Mouse (Mus musculus): Measurements from ENCODE around the gene Cdk5rap3. TPM values are rescaled to one million over a fixed set of nuclear protein-coding genes. Genes with fewer than 3 reads are reported as not detected.
A peak's percentile ranks its signal among the peaks of the same experiment; 100 is the strongest.

Gene Cdk5rap3
- polyA plus RNA-seq, 1 experiment = 55.7 TPM

GRCm38 (mm10) chr11:96862534-96862933 lies 53.8 kb downstream of the Cdk5rap3 start:
- Histone ChIP-seq H3K4me3 (ENCODE audit: insufficient read depth, low read length) (no peak overlapping the region), H3K4me1 (ENCODE audit: control insufficient read depth, insufficient read depth, low read length) (peaks cover 11% of the 10 kb centered on the region), H3K27ac (ENCODE audit: insufficient read depth, low read length) (peak overlapping the region; percentile 23)
- TF ChIP-seq POLR2A (IDR thresholded peaks at IDR 0.05; ENCODE audit: low read depth, low read length) = no peak
- TF ChIP-seq CTCF (IDR thresholded peaks at IDR 0.05; ENCODE audit: borderline replicate concordance, insufficient read depth, low read length) = no peak

DNA sequence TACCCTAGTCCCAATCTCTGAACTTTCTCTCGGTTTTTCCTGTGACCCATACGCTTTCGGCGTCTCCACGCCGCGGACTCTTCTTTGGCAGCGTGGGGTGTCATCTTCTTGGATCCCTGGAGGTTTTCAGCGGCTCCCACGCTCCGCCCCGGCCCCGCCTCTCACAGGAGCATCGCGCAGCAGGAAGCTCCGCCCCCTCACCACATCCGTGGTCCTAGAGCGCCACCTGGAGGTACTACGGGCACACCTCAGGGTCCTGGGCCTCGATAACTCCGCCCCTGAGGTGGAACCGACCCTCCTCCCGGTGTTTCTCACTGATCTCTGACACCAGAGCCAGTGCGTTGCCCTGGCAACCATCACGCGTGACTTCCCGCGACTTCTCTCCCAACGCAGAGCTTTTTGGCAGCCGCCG lies 54.4 kb downstream of the Cdk5rap3 start:
- Histone ChIP-seq H3K4me3 (ENCODE audit: insufficient read depth, low read length) (peak overlapping the region; percentile 57), H3K27ac (ENCODE audit: insufficient read depth, low read length) (peak overlapping the region; percentile 93), H3K4me1 (ENCODE audit: control insufficient read depth, insufficient read depth, low read length) (peaks cover 11% of the 10 kb centered on the region)
- TF ChIP-seq POLR2A (IDR thresholded peaks at IDR 0.05; ENCODE audit: low read depth, low read length) (peak; percentile 50; the same call in 1 of the 2 replicates), CTCF (IDR thresholded peaks at IDR 0.05; ENCODE audit: borderline replicate concordance, insufficient read depth, low read length) (peak; percentile 95)

DNA sequence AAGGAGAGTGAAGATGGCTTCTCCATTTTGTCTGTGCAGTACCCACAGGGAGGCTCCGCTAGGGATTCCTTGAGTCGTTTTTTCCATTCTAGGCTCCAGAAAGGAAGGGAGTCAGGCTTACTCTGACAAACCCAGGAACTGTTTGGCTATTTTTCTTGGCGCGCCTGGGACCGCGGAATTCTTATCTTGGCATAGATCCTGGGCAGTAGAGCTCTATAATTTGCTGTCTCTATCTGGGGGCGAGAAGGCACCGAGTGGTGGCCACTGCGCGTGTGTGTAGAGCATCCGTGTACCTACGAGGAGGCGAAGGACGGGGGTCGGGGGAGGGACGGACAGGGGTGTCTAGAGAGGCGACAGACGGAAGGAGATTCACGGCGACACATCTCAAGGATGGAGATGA lies 54.9 kb downstream of the Cdk5rap3 start:
- Histone ChIP-seq H3K4me1 (ENCODE audit: control insufficient read depth, insufficient read depth, low read length) (peaks cover 11% of the 10 kb centered on the region), H3K4me3 (ENCODE audit: insufficient read depth, low read length) (peak overlapping the region; percentile 57), H3K27ac (ENCODE audit: insufficient read depth, low read length) (peak overlapping the region; percentile 93)
- TF ChIP-seq POLR2A (IDR thresholded peaks at IDR 0.05; ENCODE audit: low read depth, low read length) (no peak; the same call in 1 of the 2 replicates), CTCF (IDR thresholded peaks at IDR 0.05; ENCODE audit: borderline replicate concordance, insufficient read depth, low read length) (no peak)

DNA sequence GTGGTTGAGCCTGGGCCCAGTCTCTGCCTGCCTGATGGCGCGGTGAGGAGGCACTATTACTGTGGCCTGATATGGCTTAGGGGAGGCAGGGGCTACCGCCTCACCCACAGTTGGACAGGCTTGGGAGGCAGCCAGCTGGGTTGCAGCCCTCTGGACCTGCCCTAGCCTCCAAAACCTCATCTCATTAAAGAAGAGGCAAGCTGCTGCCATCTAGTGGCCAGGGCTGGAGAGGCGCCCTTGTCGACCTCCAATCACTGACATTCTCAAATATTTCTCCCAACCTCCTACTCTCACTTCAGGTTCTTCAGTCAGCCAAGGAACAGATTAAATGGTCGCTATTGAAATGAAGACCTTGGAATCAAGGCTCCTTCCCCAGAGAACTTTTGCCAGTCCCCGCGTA lies 55.7 kb downstream of the Cdk5rap3 start:
- Histone ChIP-seq H3K4me1 (ENCODE audit: control insufficient read depth, insufficient read depth, low read length) (peaks cover 11% of the 10 kb centered on the region), H3K27ac (ENCODE audit: insufficient read depth, low read length) (peak overlapping the region; percentile 93), H3K4me3 (ENCODE audit: insufficient read depth, low read length) (no peak overlapping the region)
- TF ChIP-seq POLR2A (IDR thresholded peaks at IDR 0.05; ENCODE audit: low read depth, low read length) = no peak
- peak; percentile 74 for TF ChIP-seq CTCF (IDR thresholded peaks at IDR 0.05; ENCODE audit: borderline replicate concordance, insufficient read depth, low read length)

DNA sequence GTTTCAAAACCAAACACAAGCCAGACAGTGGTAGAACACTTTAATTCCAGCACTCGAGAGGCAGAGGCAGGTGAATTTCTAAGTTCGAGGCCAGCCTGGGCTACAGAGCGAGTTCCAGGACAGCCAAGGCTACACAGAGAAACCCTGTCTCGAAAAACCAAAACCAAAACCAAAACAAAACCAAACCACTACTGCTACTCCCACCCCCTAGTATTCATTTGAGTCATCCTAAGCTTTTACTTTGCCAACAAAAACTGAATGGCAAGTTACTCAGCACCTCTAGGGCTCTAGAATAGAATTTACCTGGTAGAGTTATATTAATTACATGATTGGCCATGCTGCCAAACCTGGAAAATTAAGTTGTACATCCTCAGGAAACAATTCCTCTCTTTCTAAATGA lies 56.7 kb downstream of the Cdk5rap3 start:
- Histone ChIP-seq H3K4me1 (ENCODE audit: control insufficient read depth, insufficient read depth, low read length) (peaks cover 11% of the 10 kb centered on the region), H3K27ac (ENCODE audit: insufficient read depth, low read length) (peak overlapping the region; percentile 0; the same call in 1 of the 2 replicates), H3K4me3 (ENCODE audit: insufficient read depth, low read length) (no peak overlapping the region)
- TF ChIP-seq POLR2A (IDR thresholded peaks at IDR 0.05; ENCODE audit: low read depth, low read length) (no peak), CTCF (IDR thresholded peaks at IDR 0.05; ENCODE audit: borderline replicate concordance, insufficient read depth, low read length) (no peak)

DNA sequence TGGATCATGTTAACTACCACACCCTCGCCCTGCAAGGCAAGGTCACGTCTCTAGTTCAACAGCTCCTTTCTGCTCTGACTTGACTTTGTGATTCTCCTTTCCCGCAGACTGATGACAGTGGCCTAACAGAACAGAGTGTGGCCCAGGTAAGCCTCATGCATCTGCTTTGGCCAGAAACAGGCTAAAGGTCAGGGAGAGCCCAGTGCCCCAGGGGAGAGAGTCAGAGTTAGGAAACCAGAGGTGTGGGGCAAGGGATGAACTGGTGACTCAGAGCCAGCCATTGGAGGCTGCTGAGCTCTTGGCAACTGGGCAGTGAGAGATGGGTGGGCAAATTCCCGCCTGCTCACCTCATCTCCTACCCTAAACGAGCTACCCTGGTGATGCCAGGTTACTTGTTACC lies 58.9 kb downstream of the Cdk5rap3 start:
- Histone ChIP-seq H3K4me1 (ENCODE audit: control insufficient read depth, insufficient read depth, low read length) (peaks cover 9% of the 10 kb centered on the region), H3K27ac (ENCODE audit: insufficient read depth, low read length) (no peak overlapping the region), H3K4me3 (ENCODE audit: insufficient read depth, low read length) (no peak overlapping the region)
- TF ChIP-seq CTCF (IDR thresholded peaks at IDR 0.05; ENCODE audit: borderline replicate concordance, insufficient read depth, low read length) (no peak), POLR2A (IDR thresholded peaks at IDR 0.05; ENCODE audit: low read depth, low read length) (no peak)

Other genes with a start within 250 kb of the Cdk5rap3 start
- gene Snx11, start 138.9 kb downstream of the Cdk5rap3 start, polyA plus RNA-seq (2011; ENCODE audit: insufficient read length, low read depth, missing spikeins) = 31.1 and 32.5 TPM in 2 replicates
- gene Cbx1, start 127.4 kb downstream of the Cdk5rap3 start, polyA plus RNA-seq (2011; ENCODE audit: insufficient read length, low read depth, missing spikeins) = 61.1 and 90.9 TPM in 2 replicates
- 370 and 371 TPM in 2 replicates for gene Nfe2l1, start 86.5 kb downstream of the Cdk5rap3 start, polyA plus RNA-seq (2011; ENCODE audit: insufficient read length, low read depth, missing spikeins)
- 172 and 187 TPM in 2 replicates for gene Copz2, start 66.6 kb downstream of the Cdk5rap3 start, polyA plus RNA-seq (2011; ENCODE audit: insufficient read length, low read depth, missing spikeins)
- not detected in 2 replicates for gene Prr15l, start 11.6 kb upstream of the Cdk5rap3 start, polyA plus RNA-seq (2011; ENCODE audit: insufficient read length, low read depth, missing spikeins)
- gene Pnpo, start 27.5 kb upstream of the Cdk5rap3 start, polyA plus RNA-seq (2011; ENCODE audit: insufficient read length, low read depth, missing spikeins) = 6.8 and 8.3 TPM in 2 replicates
- gene Sp2, start 66.5 kb upstream of the Cdk5rap3 start, polyA plus RNA-seq (2011; ENCODE audit: insufficient read length, low read depth, missing spikeins) = 11.9 and 12.3 TPM in 2 replicates
- 0.33 and 0.35 TPM in 2 replicates for gene Sp6, start 96.9 kb upstream of the Cdk5rap3 start, polyA plus RNA-seq (2011; ENCODE audit: insufficient read length, low read depth, missing spikeins)
- gene Scrn2, start 113.4 kb upstream of the Cdk5rap3 start, polyA plus RNA-seq (2011; ENCODE audit: insufficient read length, low read depth, missing spikeins) = 6.9 and 9.7 TPM in 2 replicates
- gene Lrrc46, start 124.9 kb upstream of the Cdk5rap3 start, polyA plus RNA-seq (2011; ENCODE audit: insufficient read length, low read depth, missing spikeins) = 0.65 and 0.87 TPM in 2 replicates
- 62.8 and 64.8 TPM in 2 replicates for gene Mrpl10, start 125.1 kb upstream of the Cdk5rap3 start, polyA plus RNA-seq (2011; ENCODE audit: insufficient read length, low read depth, missing spikeins)
- gene Osbpl7, start 134.1 kb upstream of the Cdk5rap3 start, polyA plus RNA-seq (2011; ENCODE audit: insufficient read length, low read depth, missing spikeins) = 7.3 and 9.7 TPM in 2 replicates
- gene Tbx21, start 198.8 kb upstream of the Cdk5rap3 start, polyA plus RNA-seq (2011; ENCODE audit: insufficient read length, low read depth, missing spikeins) = not detected in 2 replicates
- gene Tbkbp1, start 235.0 kb upstream of the Cdk5rap3 start, polyA plus RNA-seq (2011; ENCODE audit: insufficient read length, low read depth, missing spikeins) = 12.1 and 13.6 TPM in 2 replicates

Data from embryonic fibroblast, embryonic 13.5 days (primary cell).